15 mouse cellular contexts compared by ENCODE assay signal in genomic region chr6:93509857-93510256, GRCm38 (mm10).
DNase-seq lines count a peak whose midpoint lies in the region; ATAC-seq and TF ChIP-seq lines count a peak whose summit lies in the region.
"Had no signal": no experiment of that assay in that cellular context is flagged by ENCODE, and none has a peak within 500 bp of the region (broad histone marks: within the 10 kb centered on the region; RNA-seq: fewer than 3 reads in every experiment).

No protein-coding gene starts in this region.

- H3K27me3 ChIP-seq in hindbrain, embryonic 11.5 days (ENCODE audit: control insufficient read depth, insufficient read depth, low read length) = no peaks in the 10 kb centered on the region
- no peaks in the 10 kb centered on the region for H3K27me3 ChIP-seq in hindbrain, embryonic 14.5 days (ENCODE audit: control insufficient read depth, insufficient read depth, low read length)
- no peaks in the 10 kb centered on the region for H3K27me3 ChIP-seq in midbrain, embryonic 11.5 days (ENCODE audit: control insufficient read depth, insufficient read depth, low read length)
- H3K27me3 ChIP-seq in midbrain, embryonic 14.5 days (ENCODE audit: control insufficient read depth, insufficient read depth, low read length) = no peaks in the 10 kb centered on the region
- no peaks in the 10 kb centered on the region for H3K27me3 ChIP-seq in Patski
- H3K27me3 ChIP-seq: heart, embryonic 15.5 days; midbrain, embryonic 15.5 days; neural tube, embryonic 12.5 days had no signal

- H3K9ac ChIP-seq in hindbrain, embryonic 11.5 days (ENCODE audit: low read depth, low read length) = no peak overlapping the region
- no peak overlapping the region for H3K9ac ChIP-seq in hindbrain, embryonic 14.5 days
- H3K9ac ChIP-seq in midbrain, embryonic 11.5 days (ENCODE audit: low read length) = no peak overlapping the region
- no peak overlapping the region for H3K9ac ChIP-seq in midbrain, embryonic 14.5 days (replicated peaks; ENCODE audit: low read length)
- H3K9ac ChIP-seq: heart, embryonic 15.5 days; liver, postnatal 0 days; midbrain, embryonic 15.5 days; neural tube, embryonic 12.5 days had no signal

- H3K4me2 ChIP-seq in hindbrain, embryonic 11.5 days (replicated peaks; ENCODE audit: low read depth, low read length) = no peak overlapping the region
- no peak overlapping the region for H3K4me2 ChIP-seq in hindbrain, embryonic 14.5 days (replicated peaks)
- H3K4me2 ChIP-seq in midbrain, embryonic 11.5 days = no peak overlapping the region
- no peak overlapping the region for H3K4me2 ChIP-seq in midbrain, embryonic 14.5 days (ENCODE audit: low read length)
- H3K4me2 ChIP-seq: heart, embryonic 15.5 days; midbrain, embryonic 15.5 days; neural tube, embryonic 12.5 days had no signal

- H3K36me3 ChIP-seq in hindbrain, embryonic 11.5 days (ENCODE audit: control insufficient read depth, insufficient read depth, low read length) = no peaks in the 10 kb centered on the region
- H3K36me3 ChIP-seq in hindbrain, embryonic 14.5 days (replicated peaks; ENCODE audit: control insufficient read depth, insufficient read depth) = no peaks in the 10 kb centered on the region
- H3K36me3 ChIP-seq in midbrain, embryonic 11.5 days (ENCODE audit: control insufficient read depth, insufficient read depth, low read length) = no peaks in the 10 kb centered on the region
- H3K36me3 ChIP-seq in midbrain, embryonic 14.5 days (ENCODE audit: control insufficient read depth, insufficient read depth, low read length) = no peaks in the 10 kb centered on the region
- H3K36me3 ChIP-seq: heart, embryonic 15.5 days; midbrain, embryonic 15.5 days; neural tube, embryonic 12.5 days had no signal

- 67% methylated on average over 1 of the region's 1 CpGs for WGBS in hindbrain, embryonic 11.5 days
- 50% methylated on average over 1 of the region's 1 CpGs for WGBS in hindbrain, embryonic 14.5 days
- WGBS in midbrain, embryonic 11.5 days = 27% methylated on average over 1 of the region's 1 CpGs
- WGBS in midbrain, embryonic 14.5 days = 40% methylated on average over 1 of the region's 1 CpGs

- no peak for ATAC-seq in hindbrain, embryonic 11.5 days (ENCODE audit: low FRiP score)
- no peak for ATAC-seq in hindbrain, embryonic 14.5 days (ENCODE audit: low FRiP score)
- ATAC-seq in midbrain, embryonic 11.5 days (ENCODE audit: low FRiP score) = no peak
- no peak for ATAC-seq in midbrain, embryonic 14.5 days (ENCODE audit: low FRiP score, low TSS enrichment)
- no peak for ATAC-seq in Patski
- ATAC-seq: intestine, embryonic 16.5 days; liver, postnatal 0 days; midbrain, embryonic 15.5 days had no signal

- no peak overlapping the region for H3K4me3 ChIP-seq in hindbrain, embryonic 11.5 days (ENCODE audit: low read depth, low read length)
- no peak overlapping the region for H3K4me3 ChIP-seq in hindbrain, embryonic 14.5 days (replicated peaks; ENCODE audit: low read length)
- no peak overlapping the region for H3K4me3 ChIP-seq in midbrain, embryonic 11.5 days (ENCODE audit: low read depth, low read length)
- no peak overlapping the region for H3K4me3 ChIP-seq in midbrain, embryonic 14.5 days (replicated peaks; ENCODE audit: low read depth, low read length)
- H3K4me3 ChIP-seq: erythroblast, embryonic 14.5 days; heart, embryonic 15.5 days; midbrain, embryonic 15.5 days; neural tube, embryonic 12.5 days had no signal

- DNase-seq in hindbrain, embryonic 11.5 days (ENCODE audit: low spot score) = peak; percentile 15
- DNase-seq in hindbrain, embryonic 14.5 days (ENCODE audit: low spot score) = no peak
- DNase-seq in midbrain, embryonic 11.5 days (ENCODE audit: low spot score, missing footprints) = peak; percentile 69
- DNase-seq in midbrain, embryonic 14.5 days = no peak
- no peak for DNase-seq in Patski (ENCODE audit: low read depth, low spot score)
- DNase-seq in embryo, embryonic 11 days = peak; percentile 25
- DNase-seq in urinary bladder, adult 18-20 months (ENCODE audit: low spot score in 2 of 2) = no peak
- DNase-seq in layer of hippocampus, adult 8-10 months (ENCODE audit: low spot score in 2 of 2) = no peak
- DNase-seq: liver, postnatal 0 days; thymus, postnatal 4 days had no signal

- peak; percentile 50 for TF ChIP-seq CTCF in Patski (IDR thresholded peaks at IDR 0.05)

- in situ Hi-C loops in Patski (cut with MboI; ENCODE audit: low pct_unique_long_range_greater_than_20kb) = no loop called here

- H3K9me3 ChIP-seq in hindbrain, embryonic 11.5 days (ENCODE audit: control insufficient read depth, low read length) = no peaks in the 10 kb centered on the region
- no peaks in the 10 kb centered on the region for H3K9me3 ChIP-seq in hindbrain, embryonic 14.5 days (ENCODE audit: control insufficient read depth, low read length)
- no peaks in the 10 kb centered on the region for H3K9me3 ChIP-seq in midbrain, embryonic 11.5 days (ENCODE audit: control insufficient read depth, low read length)
- H3K9me3 ChIP-seq in midbrain, embryonic 14.5 days (ENCODE audit: control insufficient read depth, low read length) = no peaks in the 10 kb centered on the region
- H3K9me3 ChIP-seq: heart, embryonic 15.5 days; midbrain, embryonic 15.5 days; neural tube, embryonic 12.5 days had no signal

- POLR2A ChIA-PET in Patski (lab: Charles Lee) = no interaction called here

- H3K27ac ChIP-seq in hindbrain, embryonic 11.5 days (ENCODE audit: low read depth, low read length) = no peak overlapping the region
- no peak overlapping the region for H3K27ac ChIP-seq in hindbrain, embryonic 14.5 days
- no peak overlapping the region for H3K27ac ChIP-seq in midbrain, embryonic 11.5 days (ENCODE audit: low read depth, low read length)
- no peak overlapping the region for H3K27ac ChIP-seq in midbrain, embryonic 14.5 days (replicated peaks; ENCODE audit: low read depth, low read length)
- H3K27ac ChIP-seq: heart, embryonic 15.5 days; midbrain, embryonic 15.5 days; neural tube, embryonic 12.5 days had no signal

- H3K4me1 ChIP-seq in hindbrain, embryonic 11.5 days (replicated peaks; ENCODE audit: control insufficient read depth, insufficient read depth, low read length) = no peaks in the 10 kb centered on the region
- H3K4me1 ChIP-seq in hindbrain, embryonic 14.5 days (replicated peaks; ENCODE audit: control insufficient read depth, insufficient read depth, low read length) = no peaks in the 10 kb centered on the region
- H3K4me1 ChIP-seq in midbrain, embryonic 11.5 days (ENCODE audit: control insufficient read depth, insufficient read depth, low read length) = no peaks in the 10 kb centered on the region
- H3K4me1 ChIP-seq in midbrain, embryonic 14.5 days (ENCODE audit: control insufficient read depth, insufficient read depth, low read length) = no peaks in the 10 kb centered on the region
- H3K4me1 ChIP-seq: heart, embryonic 15.5 days; midbrain, embryonic 15.5 days; neural tube, embryonic 12.5 days had no signal

- CTCF ChIA-PET in Patski (lab: Charles Lee) = interaction anchor here (0.9 to 1.9 kb wide), 3 partner anchors 10 to 725 kb away, joined by 3 to 7 read pairs (median 4); no protein-coding TSS in a partner anchor

Comparison
In these comparisons a context has a peak if more than half of its experiments do, and no peak if none do; other contexts are left out.
1. DNase-seq: peak in hindbrain, embryonic 11.5 days (single experiment), midbrain, embryonic 11.5 days (single experiment) and embryo, embryonic 11 days (single experiment); none in hindbrain, embryonic 14.5 days (single experiment), midbrain, embryonic 14.5 days (single experiment), Patski (single experiment), urinary bladder, adult 18-20 months (0 of 2) and layer of hippocampus, adult 8-10 months (0 of 2).